Mouse (Mus musculus) yolk sac, embryonic 10.5 days (tissue): Measurements from ENCODE around the gene Smap1.
"Not testable (repeated sequence)": the region's sequence is repeated elsewhere in the genome, so short reads cannot be mapped to it uniquely, and the experiment has no call there.

Source experiments
- DNase-seq: peaks from one replicate; pipeline ENCODE4 v3.0.0-alpha.2; 2017; ENCODE audit warnings: low spot score

Gene Smap1

GRCm38 (mm10) chr1:23921711-23922529 is at the start of gene Smap1:
Smap1 (minus strand) TSS chr1:23922317.
- peak; percentile 75 for DNase-seq

DNA sequence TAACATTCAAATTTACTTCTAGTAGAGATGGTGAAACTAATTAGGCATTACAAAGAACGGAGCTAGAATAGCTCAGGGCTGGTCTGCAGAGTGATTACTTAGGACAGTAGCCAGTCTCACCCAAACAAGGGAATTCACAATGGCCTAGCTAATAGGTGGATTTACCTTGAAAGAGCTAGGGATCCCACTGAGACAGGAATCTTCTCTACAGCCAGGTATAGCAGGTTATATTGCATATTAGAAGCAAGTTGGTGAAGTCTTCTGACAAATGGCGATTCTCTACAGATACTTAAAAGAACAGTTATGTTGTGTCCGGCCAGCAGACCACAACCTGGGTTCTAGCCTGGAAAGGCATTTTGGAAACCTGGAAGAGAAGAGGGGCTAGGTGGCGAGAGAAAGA is 49.0 kb upstream of the Smap1 start:
- not testable (repeated sequence) for DNase-seq

GRCm38 (mm10) chr1:23968027-23968725 is 46.1 kb upstream of the Smap1 start:
- no peak for DNase-seq

DNA sequence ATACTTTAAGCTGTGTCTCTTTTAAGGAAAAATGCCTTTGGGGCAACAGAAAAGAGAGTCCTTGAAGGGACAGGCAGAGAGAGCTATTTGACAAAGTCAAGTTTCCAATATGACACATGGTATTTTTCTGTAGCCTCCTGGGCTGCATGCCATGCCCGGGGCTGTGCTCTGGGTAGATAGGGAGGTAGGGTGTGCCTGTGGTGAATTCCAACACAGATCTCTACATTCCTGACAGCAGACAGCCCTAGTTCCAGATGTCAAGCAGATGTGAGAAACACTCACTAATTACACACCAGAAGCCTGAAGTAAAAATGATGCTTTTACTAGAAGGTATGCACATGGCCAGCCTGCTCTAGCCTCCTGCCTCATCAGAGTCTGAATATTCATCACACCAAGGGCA is 44.1 kb upstream of the Smap1 start:
- DNase-seq = no peak

GRCm38 (mm10) chr1:23959415-23959732 is 37.3 kb upstream of the Smap1 start:
- DNase-seq = no peak

GRCm38 (mm10) chr1:23958668-23959414 is 36.7 kb upstream of the Smap1 start:
- peak; percentile 18 for DNase-seq

- no peak for DNase-seq
Measured at GRCm38 (mm10) chr1:23958101-23958500, 36.0 kb upstream of the Smap1 start.

GRCm38 (mm10) chr1:23955539-23955938 is 33.4 kb upstream of the Smap1 start:
- no peak for DNase-seq

- DNase-seq = no peak
Measured at GRCm38 (mm10) chr1:23953921-23954320, 31.8 kb upstream of the Smap1 start.

GRCm38 (mm10) chr1:23948778-23949699 is 26.9 kb upstream of the Smap1 start:
- no peak for DNase-seq

- DNase-seq = no peak
Measured at GRCm38 (mm10) chr1:23948290-23948689, 26.2 kb upstream of the Smap1 start.

GRCm38 (mm10) chr1:23944076-23944475 is 22.0 kb upstream of the Smap1 start:
- no peak for DNase-seq

DNA sequence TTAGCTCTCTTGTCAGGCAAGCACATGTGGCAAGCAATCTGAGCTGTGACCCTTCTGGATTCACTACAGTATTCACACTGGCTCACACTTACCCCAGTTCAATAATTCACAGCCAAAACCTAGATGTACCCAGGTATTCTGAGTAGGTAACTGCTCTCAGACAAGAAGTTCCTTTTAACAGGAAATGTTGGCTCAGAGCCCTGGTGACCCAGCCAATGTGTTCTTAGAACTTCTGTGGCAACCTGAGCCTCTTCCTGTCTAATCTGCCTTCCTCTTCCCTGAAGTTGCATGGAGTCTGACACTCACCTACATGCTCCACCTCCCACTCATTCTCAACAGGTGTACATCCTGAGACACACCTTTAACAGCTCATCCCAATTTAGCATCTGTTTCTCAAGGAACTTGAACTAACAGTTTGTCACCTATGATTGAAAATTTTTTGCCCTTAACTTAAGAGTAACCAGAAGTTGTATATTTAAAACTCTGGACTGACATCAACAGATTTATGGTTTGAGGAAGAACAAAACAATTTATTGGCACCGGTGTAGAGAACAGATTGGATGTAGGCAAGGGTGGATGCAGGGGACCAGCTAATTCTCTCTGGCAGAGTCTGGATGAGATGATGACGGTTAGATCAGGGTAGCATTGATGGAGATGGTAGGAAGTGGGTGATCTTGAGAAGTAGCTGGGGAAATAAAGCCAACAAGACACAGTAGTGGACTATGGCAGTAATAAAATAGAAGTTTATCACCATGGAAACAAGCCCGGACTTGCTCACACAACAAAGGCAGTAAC is 21.2 kb upstream of the Smap1 start:
- DNase-seq = no peak

DNA sequence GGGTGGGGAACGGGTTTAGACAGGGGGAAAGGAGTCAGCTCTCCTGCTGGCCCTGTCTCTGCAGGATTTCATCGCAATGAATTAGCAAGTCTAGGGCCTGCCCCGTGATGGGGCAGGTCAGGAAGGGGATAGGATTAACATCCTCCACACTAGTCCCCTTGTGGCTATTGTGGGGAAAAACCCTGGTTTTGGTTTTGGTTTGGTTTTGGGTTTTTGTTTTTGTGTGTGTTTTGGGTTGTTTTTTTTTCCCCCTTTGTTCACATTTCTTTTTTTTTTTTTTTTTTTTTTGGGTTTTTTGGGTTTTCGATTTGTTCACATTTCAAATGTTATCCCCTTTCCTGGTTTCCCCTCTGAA is 13.3 kb upstream of the Smap1 start:
- no peak for DNase-seq

DNA sequence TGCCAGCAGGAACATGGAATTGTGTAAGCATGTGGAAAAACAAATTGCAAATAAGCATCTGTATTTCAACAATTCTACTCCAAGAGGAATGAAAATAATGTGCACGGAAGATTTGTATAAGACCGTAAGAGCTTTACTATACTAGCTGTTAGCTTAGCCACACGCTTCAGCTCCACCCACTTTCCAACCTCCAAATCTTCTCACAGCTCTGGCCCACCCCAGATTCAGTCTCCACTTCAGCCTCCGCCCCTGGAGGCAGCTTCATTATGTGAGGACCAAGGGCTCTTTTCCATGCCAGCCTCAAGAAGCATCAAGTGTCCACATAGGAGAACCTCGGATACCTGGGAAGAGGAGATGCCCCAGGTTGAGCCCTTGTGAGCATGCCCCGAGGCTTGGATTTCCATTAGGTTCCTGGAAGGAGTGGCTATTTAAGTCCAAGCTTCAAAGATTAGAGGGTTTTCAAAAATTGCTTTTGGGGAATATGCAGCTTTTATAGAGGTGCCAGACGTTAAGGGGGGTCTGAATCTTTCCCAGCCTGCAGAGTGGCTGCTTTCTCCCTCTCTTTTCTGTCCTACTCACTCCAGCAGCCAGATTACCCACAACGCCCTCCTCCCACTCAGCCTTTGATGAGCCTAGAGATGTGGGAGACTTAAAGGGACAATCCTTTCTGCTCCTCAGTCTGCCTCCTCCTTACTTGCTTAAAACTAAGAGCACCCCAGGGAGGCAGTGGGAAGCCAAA is 12.7 kb upstream of the Smap1 start:
- DNase-seq = no peak

GRCm38 (mm10) chr1:23929410-23929809 is 7.3 kb upstream of the Smap1 start:
- DNase-seq = no peak

- DNase-seq = no peak
Measured at GRCm38 (mm10) chr1:23928371-23928770, 6.3 kb upstream of the Smap1 start.

GRCm38 (mm10) chr1:23923779-23924708 is 1.9 kb upstream of the Smap1 start:
- DNase-seq = no peak

- no peak for DNase-seq
Measured at GRCm38 (mm10) chr1:23922530-23922884, 390 bp upstream of the Smap1 start.
